Mouse (Mus musculus): ENCODE results near the gene Mmp28. TPM values are rescaled to one million over a fixed set of nuclear protein-coding genes. Genes with fewer than 3 reads are reported as not detected.

The Mmp28 gene
- polyA plus RNA-seq, 1 experiment from 2014 or later: 3.2 TPM

DNA sequence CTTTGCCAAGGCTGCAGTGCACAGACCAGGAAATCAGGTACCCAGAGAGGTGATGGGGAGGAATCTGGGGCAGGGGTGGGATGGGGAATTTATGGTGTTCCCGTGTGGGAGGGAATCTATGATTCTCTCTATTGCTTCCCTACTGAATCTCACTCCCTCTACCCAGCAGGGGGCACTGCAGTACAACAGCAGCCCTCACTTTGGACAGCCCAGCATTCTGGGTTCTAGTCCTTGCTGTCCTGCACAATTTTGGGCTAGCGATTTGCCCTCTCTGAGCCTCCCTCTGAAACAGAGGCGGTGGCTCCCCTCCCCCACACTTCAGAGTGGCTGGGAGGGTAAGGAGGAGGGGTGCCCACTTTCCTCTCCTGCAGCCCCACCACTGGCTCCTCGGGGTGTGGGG is 42.5 kb downstream of the Mmp28 start:
- no peak for ATAC-seq (ENCODE audit: insufficient read depth, low FRiP score, low TSS enrichment)
- Histone ChIP-seq H3K36me3 (ENCODE audit: control insufficient read depth, insufficient read depth, low read length) (no peaks in the 10 kb centered on the region), H3K27ac (ENCODE audit: low read depth, low read length) (no peak overlapping the region), H3K4me3 (ENCODE audit: low read depth, low read length) (no peak overlapping the region), H3K9me3 (ENCODE audit: control insufficient read depth, low read length) (no peaks in the 10 kb centered on the region), H3K4me2 (ENCODE audit: low read depth) (no peak overlapping the region), H3K27me3 (ENCODE audit: control insufficient read depth, insufficient read depth, low read length) (peaks cover 32% of the 10 kb centered on the region), H3K4me1 (ENCODE audit: control insufficient read depth, insufficient read depth, low read length) (peaks cover 4% of the 10 kb centered on the region; the same call in 1 of the 2 replicates), H3K9ac (ENCODE audit: low read length) (no peak overlapping the region)
- 33% methylated on average over 4 of the region's 4 CpGs for WGBS
- no peak for DNase-seq (ENCODE audit: low spot score)

- no peak overlapping the region for H3K27ac ChIP-seq (ENCODE audit: low read depth, low read length)
- H3K27me3 ChIP-seq (ENCODE audit: control insufficient read depth, insufficient read depth, low read length): peaks cover 32% of the 10 kb centered on the region
- H3K4me1 ChIP-seq (ENCODE audit: control insufficient read depth, insufficient read depth, low read length): peaks cover 4% of the 10 kb centered on the region; the same call in 1 of the 2 replicates
- no peak overlapping the region for H3K4me3 ChIP-seq (ENCODE audit: low read depth, low read length)
- DNase-seq (ENCODE audit: low spot score): peak; percentile 70
- 8% methylated on average over 38 of the region's 38 CpGs for WGBS
- H3K9me3 ChIP-seq (ENCODE audit: control insufficient read depth, low read length): no peaks in the 10 kb centered on the region
- ATAC-seq (ENCODE audit: insufficient read depth, low FRiP score, low TSS enrichment): peak; percentile 58; the same call in 1 of the 2 replicates
- no peak overlapping the region for H3K9ac ChIP-seq (ENCODE audit: low read length)
- no peak overlapping the region; the same call in 1 of the 2 replicates for H3K4me2 ChIP-seq (ENCODE audit: low read depth)
- no peaks in the 10 kb centered on the region for H3K36me3 ChIP-seq (ENCODE audit: control insufficient read depth, insufficient read depth, low read length)
Measured at GRCm38 (mm10) chr11:83418566-83418965, 44.3 kb downstream of the Mmp28 start.

GRCm38 (mm10) chr11:83417708-83418107 is 45.2 kb downstream of the Mmp28 start:
- H3K27ac ChIP-seq (ENCODE audit: low read depth, low read length): no peak overlapping the region
- no peak for DNase-seq (ENCODE audit: low spot score)
- no peaks in the 10 kb centered on the region for H3K36me3 ChIP-seq (ENCODE audit: control insufficient read depth, insufficient read depth, low read length)
- ATAC-seq (ENCODE audit: insufficient read depth, low FRiP score, low TSS enrichment): no peak
- H3K9ac ChIP-seq (ENCODE audit: low read length): no peak overlapping the region
- WGBS: 81% methylated on average over 7 of the region's 7 CpGs
- H3K4me2 ChIP-seq (ENCODE audit: low read depth): no peak overlapping the region
- H3K9me3 ChIP-seq (ENCODE audit: control insufficient read depth, low read length): no peaks in the 10 kb centered on the region
- H3K4me3 ChIP-seq (ENCODE audit: low read depth, low read length): no peak overlapping the region
- H3K4me1 ChIP-seq (ENCODE audit: control insufficient read depth, insufficient read depth, low read length): peaks cover 4% of the 10 kb centered on the region; the same call in 1 of the 2 replicates
- H3K27me3 ChIP-seq (ENCODE audit: control insufficient read depth, insufficient read depth, low read length): peaks cover 32% of the 10 kb centered on the region

DNA sequence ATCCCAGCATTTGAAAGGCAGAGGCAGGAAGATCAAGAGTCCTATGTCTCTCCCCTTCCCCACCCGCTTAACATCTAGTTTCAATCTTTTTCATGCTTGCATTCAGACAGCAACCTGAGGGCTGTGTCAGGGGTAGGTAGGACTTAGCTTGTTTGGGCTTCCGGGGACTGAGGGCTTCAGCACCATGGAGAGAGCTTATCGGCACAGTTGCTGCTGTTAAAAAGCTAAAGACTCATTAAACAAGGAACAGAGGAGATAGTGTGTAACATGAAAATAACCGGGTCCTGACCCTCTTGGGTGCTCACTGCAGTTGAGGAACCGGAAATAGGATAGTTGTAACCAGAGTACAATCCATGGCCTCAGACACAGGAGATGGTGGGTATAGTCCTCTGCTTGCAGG is 45.8 kb downstream of the Mmp28 start:
- no peaks in the 10 kb centered on the region for H3K9me3 ChIP-seq (ENCODE audit: control insufficient read depth, low read length)
- 24% methylated on average over 5 of the region's 5 CpGs for WGBS

DNA sequence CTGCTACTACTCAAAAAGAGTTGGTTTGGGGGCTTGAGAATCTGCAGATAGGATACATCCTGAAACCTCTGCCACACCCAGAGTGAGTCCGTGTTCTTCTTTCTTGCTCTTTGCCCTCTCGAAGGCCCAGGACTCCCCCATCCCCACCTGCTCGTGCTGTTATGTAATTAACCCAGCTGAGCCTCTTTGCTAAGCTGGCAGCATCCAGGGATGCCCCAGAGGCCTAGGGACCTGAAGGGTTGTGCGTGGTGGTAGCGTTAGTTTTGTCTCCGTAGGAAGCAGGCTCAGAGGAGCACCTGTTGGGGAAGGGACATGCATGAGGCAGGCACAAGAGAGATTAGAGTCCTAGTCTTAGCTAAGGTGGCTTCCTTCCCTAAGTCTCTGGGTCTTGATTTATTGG is 52.4 kb downstream of the Mmp28 start:
- Histone ChIP-seq H3K27ac (ENCODE audit: low read depth, low read length) (no peak overlapping the region), H3K4me1 (ENCODE audit: control insufficient read depth, insufficient read depth, low read length) (0 out of 2 replicates have a peak, but pooled peaks cover 5% of the 10 kb centered on the region), H3K9ac (ENCODE audit: low read length) (peak overlapping the region; percentile 86), H3K27me3 (ENCODE audit: control insufficient read depth, insufficient read depth, low read length) (no peaks in the 10 kb centered on the region), H3K4me3 (ENCODE audit: low read depth, low read length) (peak overlapping the region; percentile 77), H3K4me2 (ENCODE audit: low read depth) (peak overlapping the region; percentile 78), H3K36me3 (ENCODE audit: control insufficient read depth, insufficient read depth, low read length) (no peaks in the 10 kb centered on the region), H3K9me3 (ENCODE audit: control insufficient read depth, low read length) (no peaks in the 10 kb centered on the region)
- DNase-seq (ENCODE audit: low spot score): no peak
- WGBS: 29% methylated on average over 6 of the region's 6 CpGs
- ATAC-seq (ENCODE audit: insufficient read depth, low FRiP score, low TSS enrichment): no peak

More for the DNA sequence above, 45.8 kb downstream of the Mmp28 start:
- Histone ChIP-seq H3K9ac (ENCODE audit: low read length) (no peak overlapping the region), H3K27me3 (ENCODE audit: control insufficient read depth, insufficient read depth, low read length) (peaks cover 32% of the 10 kb centered on the region), H3K4me1 (ENCODE audit: control insufficient read depth, insufficient read depth, low read length) (peaks cover 4% of the 10 kb centered on the region; the same call in 1 of the 2 replicates), H3K4me3 (ENCODE audit: low read depth, low read length) (no peak overlapping the region), H3K27ac (ENCODE audit: low read depth, low read length) (no peak overlapping the region), H3K4me2 (ENCODE audit: low read depth) (no peak overlapping the region), H3K36me3 (ENCODE audit: control insufficient read depth, insufficient read depth, low read length) (no peaks in the 10 kb centered on the region)
- ATAC-seq (ENCODE audit: insufficient read depth, low FRiP score, low TSS enrichment) (no peak), DNase-seq (ENCODE audit: low spot score) (peak; percentile 51)

GRCm38 (mm10) chr11:83409792-83410291 is 53.0 kb downstream of the Mmp28 start:
- H3K36me3 ChIP-seq (ENCODE audit: control insufficient read depth, insufficient read depth, low read length): no peaks in the 10 kb centered on the region
- peak overlapping the region; percentile 77 for H3K4me3 ChIP-seq (ENCODE audit: low read depth, low read length)
- H3K4me1 ChIP-seq (ENCODE audit: control insufficient read depth, insufficient read depth, low read length): 0 out of 2 replicates have a peak, but pooled peaks cover 5% of the 10 kb centered on the region
- H3K9me3 ChIP-seq (ENCODE audit: control insufficient read depth, low read length): no peaks in the 10 kb centered on the region
- peak; percentile 73; the same call in 1 of the 2 replicates for ATAC-seq (ENCODE audit: insufficient read depth, low FRiP score, low TSS enrichment)
- H3K27me3 ChIP-seq (ENCODE audit: control insufficient read depth, insufficient read depth, low read length): no peaks in the 10 kb centered on the region
- peak overlapping the region; percentile 66 for H3K27ac ChIP-seq (ENCODE audit: low read depth, low read length)
- H3K4me2 ChIP-seq (ENCODE audit: low read depth): peak overlapping the region; percentile 78
- WGBS: under 1% methylated on average over 18 of the region's 40 CpGs
- H3K9ac ChIP-seq (ENCODE audit: low read length): peak overlapping the region; percentile 86
- peak; percentile 38 for DNase-seq (ENCODE audit: low spot score)

DNA sequence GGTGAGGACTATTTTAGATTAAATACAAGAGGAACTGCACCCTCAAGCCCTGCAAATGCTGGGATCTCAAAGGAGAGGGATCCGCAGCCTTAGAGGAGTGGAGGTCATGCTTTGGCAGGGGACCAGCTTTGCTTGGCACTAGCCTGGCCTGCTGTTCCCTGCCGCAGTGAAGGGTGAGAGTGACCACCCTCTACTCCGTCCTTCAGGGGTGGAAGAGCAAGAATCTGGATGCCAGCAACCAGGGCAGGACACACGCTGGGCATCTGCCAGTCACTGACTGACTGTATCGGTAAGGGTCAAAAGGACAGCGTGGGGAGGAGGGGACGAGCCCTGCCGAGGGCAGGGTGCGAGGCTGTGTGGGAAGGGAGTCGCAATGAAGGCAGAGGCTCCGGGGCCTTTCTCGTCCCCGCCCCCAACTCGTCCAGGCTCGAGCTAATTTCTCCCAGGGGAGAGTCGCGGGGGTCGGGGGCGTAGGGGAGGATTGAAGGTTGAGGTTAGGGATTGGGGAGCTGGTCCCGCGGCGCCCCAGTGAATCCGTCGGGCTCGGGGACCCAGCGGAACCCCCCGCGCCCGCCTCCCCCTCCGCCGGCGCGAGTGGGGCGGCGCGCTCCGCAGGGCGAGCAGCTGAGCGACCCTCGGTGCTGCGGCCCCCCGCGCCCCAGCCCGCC is 53.6 kb downstream of the Mmp28 start, which contains the start of gene Rasl10b:
Gene Rasl10b, plus strand, starts transcription at position 51 of the 668 bp plus-strand sequence.
- Histone ChIP-seq H3K4me3 (ENCODE audit: low read depth, low read length) (peak within 1 kb of the TSS; percentile 77), H3K27ac (ENCODE audit: low read depth, low read length) (peak within 1 kb of the TSS; percentile 66), H3K4me2 (ENCODE audit: low read depth) (peak within 1 kb of the TSS; percentile 78), H3K9me3 (ENCODE audit: control insufficient read depth, low read length) (no peaks in the 10 kb centered on the region), H3K27me3 (ENCODE audit: control insufficient read depth, insufficient read depth, low read length) (no peaks in the 10 kb centered on the region), H3K36me3 (ENCODE audit: control insufficient read depth, insufficient read depth, low read length) (no peaks in the 10 kb centered on the region), H3K4me1 (ENCODE audit: control insufficient read depth, insufficient read depth, low read length) (0 out of 2 replicates have a peak, but pooled peaks cover 5% of the 10 kb centered on the region), H3K9ac (ENCODE audit: low read length) (peak within 1 kb of the TSS; percentile 86)
- WGBS: 2% methylated on average over 20 of the region's 44 CpGs
- ATAC-seq (ENCODE audit: insufficient read depth, low FRiP score, low TSS enrichment): peak; percentile 60; the same call in 1 of the 2 replicates
- DNase-seq (ENCODE audit: low spot score): peak; percentile 73

DNA sequence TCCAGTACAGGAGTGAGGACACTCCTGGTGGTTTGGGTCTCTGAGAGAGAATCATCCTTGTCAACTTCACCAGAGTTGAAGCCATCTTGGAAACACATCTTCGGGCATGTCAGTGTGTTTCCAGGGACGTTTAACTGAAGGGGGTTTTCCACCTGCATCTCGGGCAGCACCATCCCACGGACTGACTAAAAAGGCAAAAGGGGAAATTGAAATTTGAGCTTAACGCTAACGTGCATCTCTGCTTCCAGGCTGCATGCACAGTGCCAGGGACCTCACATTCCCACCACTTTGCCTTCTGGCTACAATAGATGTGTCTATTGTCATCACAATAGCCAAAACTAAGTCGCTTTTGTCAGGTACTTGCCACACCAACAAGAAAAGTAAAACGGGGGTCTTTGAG is 54.6 kb downstream of the Mmp28 start:
- Histone ChIP-seq H3K4me2 (ENCODE audit: low read depth) (no peak overlapping the region), H3K27me3 (ENCODE audit: control insufficient read depth, insufficient read depth, low read length) (no peaks in the 10 kb centered on the region), H3K36me3 (ENCODE audit: control insufficient read depth, insufficient read depth, low read length) (no peaks in the 10 kb centered on the region), H3K4me3 (ENCODE audit: low read depth, low read length) (no peak overlapping the region), H3K27ac (ENCODE audit: low read depth, low read length) (no peak overlapping the region), H3K9ac (ENCODE audit: low read length) (no peak overlapping the region), H3K4me1 (ENCODE audit: control insufficient read depth, insufficient read depth, low read length) (0 out of 2 replicates have a peak, but pooled peaks cover 5% of the 10 kb centered on the region), H3K9me3 (ENCODE audit: control insufficient read depth, low read length) (no peaks in the 10 kb centered on the region)
- no peak for DNase-seq (ENCODE audit: low spot score)
- no peak for ATAC-seq (ENCODE audit: insufficient read depth, low FRiP score, low TSS enrichment)
- 47% methylated on average over 8 of the region's 8 CpGs for WGBS

All from neural tube, embryonic 11.5 days (tissue).